In the genomic region with DNA sequence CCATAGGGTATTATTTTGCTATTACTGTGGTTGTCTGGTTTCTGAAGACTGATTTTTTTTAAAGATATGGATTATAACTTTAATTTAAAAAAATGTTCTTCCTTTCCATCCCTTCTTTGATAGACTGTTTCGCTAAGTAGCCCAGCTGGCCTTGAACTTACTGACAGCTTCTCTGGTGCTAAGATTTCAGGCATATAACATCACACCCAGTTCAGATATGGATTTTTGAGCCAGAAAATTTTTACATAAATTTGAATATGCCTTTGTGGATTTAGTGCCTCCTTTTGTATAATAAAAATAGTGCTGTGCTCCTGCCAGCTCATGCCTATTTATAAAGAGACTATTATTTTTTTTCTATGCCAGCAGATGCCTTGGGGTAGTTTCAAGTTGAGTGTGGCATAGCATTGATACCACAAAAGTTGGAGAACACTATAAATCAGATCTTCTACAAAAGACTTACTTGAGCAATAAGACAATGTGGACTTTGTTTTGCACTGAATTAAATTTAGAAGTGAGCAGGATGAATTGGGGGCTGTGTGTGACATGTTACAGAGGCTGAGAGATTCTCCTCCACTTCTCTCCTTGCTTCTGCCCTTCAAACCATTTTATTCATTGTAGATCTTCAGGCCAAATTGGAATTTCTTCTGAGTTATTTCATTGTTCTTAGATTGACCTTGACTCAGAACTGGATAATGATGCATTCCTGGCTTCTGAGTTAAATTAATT, we compare ENCODE assay signal across 20 mouse cellular contexts.
DNase-seq lines count a peak whose midpoint lies in the region; ATAC-seq and TF ChIP-seq lines count a peak whose summit lies in the region.
"Had no signal": no experiment of that assay in that cellular context is flagged by ENCODE, and none has a peak within 500 bp of the region (broad histone marks: within the 10 kb centered on the region; RNA-seq: fewer than 3 reads in every experiment).

No protein-coding gene starts in this region.

- TF ChIP-seq CTCF in layer of hippocampus, adult 2 months (conservative IDR thresholded peaks at IDR 0.05) = no peak

- peak; percentile 62; the same call in 1 of the 2 replicates for ATAC-seq in forebrain, embryonic 13.5 days
- no peak for ATAC-seq in forebrain, embryonic 11.5 days (replicated peaks; ENCODE audit: low FRiP score)
- peak; percentile 48; the same call in 1 of the 2 replicates for ATAC-seq in neural tube, embryonic 12.5 days (ENCODE audit: low FRiP score, low read depth)
- ATAC-seq in neural tube, embryonic 15.5 days (ENCODE audit: low FRiP score) = no peak

- H3K27me3 ChIP-seq in forebrain, embryonic 13.5 days = no peaks in the 10 kb centered on the region
- H3K27me3 ChIP-seq in forebrain, embryonic 11.5 days (ENCODE audit: control insufficient read depth, insufficient read depth, low read length) = no peaks in the 10 kb centered on the region
- H3K27me3 ChIP-seq in neural tube, embryonic 12.5 days (replicated peaks) = no peaks in the 10 kb centered on the region
- no peaks in the 10 kb centered on the region for H3K27me3 ChIP-seq in neural tube, embryonic 15.5 days (replicated peaks)
- H3K27me3 ChIP-seq: embryonic facial prominence, embryonic 15.5 days; hindbrain, embryonic 15.5 days had no signal

- H3K36me3 ChIP-seq in forebrain, embryonic 13.5 days (ENCODE audit: poor library complexity, severe bottlenecking) = no peaks in the 10 kb centered on the region
- H3K36me3 ChIP-seq in forebrain, embryonic 11.5 days (ENCODE audit: control insufficient read depth, insufficient read depth, low read length) = no peaks in the 10 kb centered on the region
- no peaks in the 10 kb centered on the region for H3K36me3 ChIP-seq in neural tube, embryonic 12.5 days
- H3K36me3 ChIP-seq in neural tube, embryonic 15.5 days = no peaks in the 10 kb centered on the region
- H3K36me3 ChIP-seq: embryonic facial prominence, embryonic 15.5 days; hindbrain, embryonic 15.5 days had no signal

- no peak overlapping the region for H3K9ac ChIP-seq in forebrain, embryonic 13.5 days
- no peak overlapping the region for H3K9ac ChIP-seq in forebrain, embryonic 11.5 days (ENCODE audit: low read length)
- H3K9ac ChIP-seq in neural tube, embryonic 12.5 days = no peak overlapping the region
- H3K9ac ChIP-seq in neural tube, embryonic 15.5 days (replicated peaks) = no peak overlapping the region
- H3K9ac ChIP-seq: embryonic facial prominence, embryonic 15.5 days; hindbrain, embryonic 15.5 days had no signal

- no peak overlapping the region for H3K27ac ChIP-seq in forebrain, embryonic 13.5 days
- no peak overlapping the region for H3K27ac ChIP-seq in forebrain, embryonic 11.5 days (ENCODE audit: low read depth, low read length)
- H3K27ac ChIP-seq in layer of hippocampus, adult 2 months = peak overlapping the region; percentile 56
- H3K27ac ChIP-seq in neural tube, embryonic 12.5 days = no peak overlapping the region
- no peak overlapping the region for H3K27ac ChIP-seq in neural tube, embryonic 15.5 days (replicated peaks)
- H3K27ac ChIP-seq: embryonic facial prominence, embryonic 15.5 days; hindbrain, embryonic 15.5 days had no signal

- no peak for DNase-seq in forebrain, embryonic 11.5 days (ENCODE audit: low spot score)
- peak in 1 of 2 experiments; percentile 64 for DNase-seq in layer of hippocampus, adult 2 months (ENCODE audit: low spot score in 2 of 2)
- DNase-seq in layer of hippocampus, postnatal 25 days (ENCODE audit: extremely low spot score in 1 of 2, low spot score in 1 of 2) = no peak
- DNase-seq in thymus, adult 18-20 months = no peak
- no peak for DNase-seq in thymus, postnatal 10 days (ENCODE audit: low spot score in 2 of 2)
- DNase-seq: adrenal gland, adult 8-10 months; cerebellum, adult 18-20 months; gastrocnemius, postnatal 36 days; heart, postnatal 14 days; kidney, adult 18-20 months; kidney, postnatal 25 days; lung, adult 18-20 months; retina, postnatal 1 day; right cerebral cortex, postnatal 4 days had no signal

- H3K4me3 ChIP-seq in forebrain, embryonic 13.5 days = no peak overlapping the region
- no peak overlapping the region for H3K4me3 ChIP-seq in forebrain, embryonic 11.5 days (ENCODE audit: low read depth, low read length)
- H3K4me3 ChIP-seq in layer of hippocampus, adult 2 months = no peak overlapping the region
- H3K4me3 ChIP-seq in neural tube, embryonic 12.5 days = no peak overlapping the region
- H3K4me3 ChIP-seq in neural tube, embryonic 15.5 days (replicated peaks) = no peak overlapping the region
- H3K4me3 ChIP-seq: embryonic facial prominence, embryonic 15.5 days; hindbrain, embryonic 15.5 days had no signal

- H3K4me2 ChIP-seq in forebrain, embryonic 13.5 days = no peak overlapping the region
- no peak overlapping the region for H3K4me2 ChIP-seq in forebrain, embryonic 11.5 days (ENCODE audit: low read depth, low read length, severe bottlenecking)
- no peak overlapping the region for H3K4me2 ChIP-seq in neural tube, embryonic 12.5 days (replicated peaks)
- no peak overlapping the region for H3K4me2 ChIP-seq in neural tube, embryonic 15.5 days
- H3K4me2 ChIP-seq: embryonic facial prominence, embryonic 15.5 days; heart, embryonic 11.5 days; hindbrain, embryonic 15.5 days had no signal

- no peaks in the 10 kb centered on the region for H3K4me1 ChIP-seq in forebrain, embryonic 13.5 days
- H3K4me1 ChIP-seq in forebrain, embryonic 11.5 days (replicated peaks; ENCODE audit: control insufficient read depth, insufficient read depth, low read length) = no peaks in the 10 kb centered on the region
- H3K4me1 ChIP-seq in neural tube, embryonic 12.5 days = no peaks in the 10 kb centered on the region
- no peaks in the 10 kb centered on the region for H3K4me1 ChIP-seq in neural tube, embryonic 15.5 days
- H3K4me1 ChIP-seq: embryonic facial prominence, embryonic 15.5 days; hindbrain, embryonic 15.5 days had no signal

- H3K9me3 ChIP-seq in forebrain, embryonic 13.5 days (replicated peaks) = no peaks in the 10 kb centered on the region
- no peaks in the 10 kb centered on the region for H3K9me3 ChIP-seq in forebrain, embryonic 11.5 days (ENCODE audit: control insufficient read depth, low read length)
- H3K9me3 ChIP-seq in neural tube, embryonic 12.5 days = no peaks in the 10 kb centered on the region
- H3K9me3 ChIP-seq in neural tube, embryonic 15.5 days (replicated peaks) = no peaks in the 10 kb centered on the region
- H3K9me3 ChIP-seq: embryonic facial prominence, embryonic 15.5 days; hindbrain, embryonic 15.5 days had no signal

- WGBS in forebrain, embryonic 13.5 days = 89% methylated on average over 1 of the region's 1 CpGs
- WGBS in forebrain, embryonic 11.5 days = 96% methylated on average over 1 of the region's 1 CpGs
- 79% methylated on average over 1 of the region's 1 CpGs for WGBS in neural tube, embryonic 12.5 days
- WGBS in neural tube, embryonic 15.5 days = 97% methylated on average over 1 of the region's 1 CpGs

Comparison
In these comparisons a context has a peak if more than half of its experiments do, and no peak if none do; other contexts are left out.
1. ATAC-seq: peak in forebrain, embryonic 13.5 days (single experiment) and neural tube, embryonic 12.5 days (single experiment); none in forebrain, embryonic 11.5 days (single experiment) and neural tube, embryonic 15.5 days (single experiment).